Mouse (Mus musculus): ENCODE results near the gene Amn.

Amn gene

DNA sequence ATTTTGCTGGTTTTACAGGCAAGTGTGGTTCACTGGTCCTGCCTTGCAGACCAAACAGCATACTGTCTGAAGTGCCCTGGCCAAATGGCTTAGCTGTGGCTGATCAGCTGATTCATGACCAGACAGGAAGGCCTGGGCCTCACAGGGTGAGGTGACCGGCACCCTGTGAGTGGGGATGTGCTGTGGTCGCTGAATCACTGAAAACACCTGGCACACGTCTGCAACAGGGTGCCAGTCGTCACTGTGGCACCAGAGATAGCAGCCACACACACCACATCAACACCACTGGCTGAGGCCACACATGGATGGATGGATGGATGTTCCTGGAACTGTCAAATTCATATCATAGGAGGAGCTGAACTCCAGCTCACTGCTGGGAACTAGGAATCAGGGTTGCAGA lies 52.5 kb downstream of the Amn start:
- no peak for DNase-seq (ENCODE audit: low spot score)

- DNase-seq (ENCODE audit: low spot score) = no peak
Observed at GRCm38 (mm10) chr12:111324536-111324935, 53.6 kb downstream of the Amn start.

GRCm38 (mm10) chr12:111324949-111325348 lies 54.1 kb downstream of the Amn start:
- no peak for DNase-seq (ENCODE audit: low spot score)

DNA sequence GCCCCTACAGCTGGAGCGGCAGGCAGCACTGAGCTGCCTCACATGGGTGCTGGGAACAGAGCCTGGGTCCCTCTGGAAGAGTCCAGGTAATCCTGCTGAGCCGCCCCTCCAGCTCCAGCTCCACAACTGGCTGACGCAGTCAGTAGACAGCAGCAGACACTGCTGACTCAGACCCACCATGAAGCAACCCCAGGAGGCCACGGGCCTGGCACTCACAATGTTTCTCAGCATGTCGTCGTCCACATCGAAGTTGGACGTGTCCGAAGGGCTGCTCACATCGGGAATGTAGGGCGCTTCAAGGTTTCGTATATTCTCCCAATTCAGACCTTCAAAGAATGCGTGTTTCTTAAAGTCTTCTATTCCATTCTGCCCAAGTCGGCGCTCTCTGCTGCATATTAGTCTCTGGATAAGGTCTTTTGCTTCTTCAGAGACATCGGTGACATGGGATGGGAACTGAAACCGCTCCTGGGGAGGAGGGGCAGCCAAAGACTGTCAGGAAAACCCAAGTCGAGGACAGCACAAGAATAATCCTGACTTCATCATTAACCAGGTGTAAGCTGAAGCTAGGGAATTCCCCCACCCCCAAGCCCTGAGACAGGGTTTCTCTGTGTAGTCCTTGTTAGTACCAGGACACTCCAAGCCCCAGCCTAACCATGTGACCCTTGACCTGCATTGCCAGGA lies 55.0 kb downstream of the Amn start:
- DNase-seq (ENCODE audit: low spot score) = no peak

Data from layer of hippocampus, adult 9-10 months (tissue).